Mouse (Mus musculus): ENCODE data around the gene Tlk1. TPM values are rescaled to one million over a fixed set of nuclear protein-coding genes. Genes with fewer than 3 reads are reported as not detected.

Tlk1 gene
- polyA plus RNA-seq, 1 experiment = 13.9 TPM

DNA sequence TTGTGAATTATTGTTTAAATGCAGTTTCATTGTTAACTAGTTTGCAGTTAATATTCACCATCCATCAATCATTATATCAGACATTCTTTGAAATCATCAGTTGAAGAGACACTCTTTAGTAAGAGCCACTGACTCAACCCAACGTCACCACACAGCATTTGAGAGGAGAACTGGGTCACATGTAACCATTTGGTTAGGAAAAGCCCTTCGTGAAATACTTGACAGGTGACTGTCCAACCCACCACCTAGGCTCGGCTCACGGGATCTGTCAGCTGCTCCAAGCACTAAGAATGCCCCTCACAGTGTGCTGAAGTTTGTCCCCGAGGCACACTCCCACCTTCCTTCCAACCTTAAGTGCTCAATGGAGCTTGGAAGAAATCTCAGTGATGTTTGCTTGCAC lies 37.4 kb upstream of the Tlk1 start:
- no peaks in the 10 kb centered on the region for H3K27me3 ChIP-seq (replicated peaks; ENCODE audit: control insufficient read depth, insufficient read depth, low read length)
- peak overlapping the region; percentile 89 for H3K27ac ChIP-seq (ENCODE audit: insufficient read depth, low read depth, low read length)
- peak; percentile 86 for DNase-seq
- no peak overlapping the region; the same call in 1 of the 2 replicates for H3K4me3 ChIP-seq (ENCODE audit: insufficient read depth, low read depth, low read length)
- 45% methylated on average over 5 of the region's 5 CpGs for WGBS
- TF ChIP-seq POLR2A (IDR thresholded peaks at IDR 0.05; ENCODE audit: low read depth, low read length) (no peak), CTCF (conservative IDR thresholded peaks at IDR 0.05; ENCODE audit: insufficient read depth, insufficient read length, low read depth, low read length) (no peak)
- peaks cover 4% of the 10 kb centered on the region; the same call in 1 of the 2 replicates for H3K4me1 ChIP-seq (ENCODE audit: control insufficient read depth, insufficient read depth, low read length)
- no peaks in the 10 kb centered on the region for H3K36me3 ChIP-seq (ENCODE audit: control insufficient read depth, insufficient read depth, low read length)

DNA sequence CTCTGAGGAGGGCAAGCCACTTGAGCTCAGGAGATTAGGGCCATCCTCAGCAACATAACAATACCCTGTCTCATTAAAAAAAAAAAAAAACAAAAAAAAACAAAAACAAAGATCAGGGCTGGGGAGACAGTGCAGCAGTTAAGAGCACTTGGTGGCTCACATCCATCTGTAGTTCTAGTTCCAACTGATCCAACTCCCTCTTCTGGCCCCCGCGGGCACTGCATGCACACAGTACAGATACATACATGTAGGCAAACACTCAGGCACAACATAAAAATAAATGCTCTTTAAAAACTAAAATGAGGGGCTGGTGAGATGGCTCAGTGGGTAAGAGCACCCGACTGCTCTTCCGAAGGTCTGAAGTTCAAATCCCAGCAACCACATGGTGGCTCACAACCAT lies 34.2 kb upstream of the Tlk1 start:
- Histone ChIP-seq H3K36me3 (ENCODE audit: control insufficient read depth, insufficient read depth, low read length) (no peaks in the 10 kb centered on the region), H3K27ac (ENCODE audit: insufficient read depth, low read depth, low read length) (no peak overlapping the region), H3K4me1 (ENCODE audit: control insufficient read depth, insufficient read depth, low read length) (peaks cover 4% of the 10 kb centered on the region; the same call in 1 of the 2 replicates), H3K27me3 (replicated peaks; ENCODE audit: control insufficient read depth, insufficient read depth, low read length) (no peaks in the 10 kb centered on the region), H3K4me3 (ENCODE audit: insufficient read depth, low read depth, low read length) (no peak overlapping the region)
- no peak for DNase-seq
- TF ChIP-seq POLR2A (IDR thresholded peaks at IDR 0.05; ENCODE audit: low read depth, low read length) = no peak
- TF ChIP-seq CTCF (conservative IDR thresholded peaks at IDR 0.05; ENCODE audit: insufficient read depth, insufficient read length, low read depth, low read length) = no peak
- WGBS = 98% methylated on average over 4 of the region's 4 CpGs

DNA sequence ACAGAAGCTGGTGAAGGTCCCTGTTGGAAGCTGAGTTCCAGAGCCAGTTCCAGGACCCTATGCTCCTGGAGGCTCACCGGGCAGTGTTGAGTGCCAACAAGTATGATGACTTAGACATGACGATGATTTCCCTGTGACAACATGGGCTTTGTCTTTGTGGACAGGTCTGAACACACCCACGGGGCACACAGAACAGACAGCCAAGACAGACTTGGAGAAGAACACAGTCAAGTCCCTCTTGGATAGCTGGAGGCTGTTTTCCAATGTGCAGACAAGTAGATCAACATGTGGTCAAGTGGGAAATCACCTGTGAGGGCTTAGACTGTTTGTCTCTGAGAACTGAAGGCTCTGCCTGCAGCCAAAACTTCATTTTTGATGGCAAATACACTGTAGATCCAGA lies 31.4 kb upstream of the Tlk1 start:
- H3K36me3 ChIP-seq (ENCODE audit: control insufficient read depth, insufficient read depth, low read length) = no peaks in the 10 kb centered on the region
- 90% methylated on average over 3 of the region's 3 CpGs for WGBS
- H3K4me3 ChIP-seq (ENCODE audit: insufficient read depth, low read depth, low read length) = no peak overlapping the region
- H3K27ac ChIP-seq (ENCODE audit: insufficient read depth, low read depth, low read length) = no peak overlapping the region
- no peaks in the 10 kb centered on the region for H3K27me3 ChIP-seq (replicated peaks; ENCODE audit: control insufficient read depth, insufficient read depth, low read length)
- no peaks in the 10 kb centered on the region for H3K4me1 ChIP-seq (ENCODE audit: control insufficient read depth, insufficient read depth, low read length)
- no peak for DNase-seq
- TF ChIP-seq CTCF (conservative IDR thresholded peaks at IDR 0.05; ENCODE audit: insufficient read depth, insufficient read length, low read depth, low read length) = no peak
- TF ChIP-seq POLR2A (IDR thresholded peaks at IDR 0.05; ENCODE audit: low read depth, low read length) = no peak

GRCm38 (mm10) chr2:70854231-70854888 lies 28.8 kb upstream of the Tlk1 start:
- no peak overlapping the region for H3K4me3 ChIP-seq (ENCODE audit: insufficient read depth, low read depth, low read length)
- no peaks in the 10 kb centered on the region for H3K27me3 ChIP-seq (replicated peaks; ENCODE audit: control insufficient read depth, insufficient read depth, low read length)
- DNase-seq = no peak
- WGBS = 93% methylated on average over 8 of the region's 8 CpGs
- no peaks in the 10 kb centered on the region for H3K4me1 ChIP-seq (ENCODE audit: control insufficient read depth, insufficient read depth, low read length)
- TF ChIP-seq CTCF (conservative IDR thresholded peaks at IDR 0.05; ENCODE audit: insufficient read depth, insufficient read length, low read depth, low read length) (no peak), POLR2A (IDR thresholded peaks at IDR 0.05; ENCODE audit: low read depth, low read length) (no peak)
- no peaks in the 10 kb centered on the region for H3K36me3 ChIP-seq (ENCODE audit: control insufficient read depth, insufficient read depth, low read length)
- no peak overlapping the region for H3K27ac ChIP-seq (ENCODE audit: insufficient read depth, low read depth, low read length)

DNA sequence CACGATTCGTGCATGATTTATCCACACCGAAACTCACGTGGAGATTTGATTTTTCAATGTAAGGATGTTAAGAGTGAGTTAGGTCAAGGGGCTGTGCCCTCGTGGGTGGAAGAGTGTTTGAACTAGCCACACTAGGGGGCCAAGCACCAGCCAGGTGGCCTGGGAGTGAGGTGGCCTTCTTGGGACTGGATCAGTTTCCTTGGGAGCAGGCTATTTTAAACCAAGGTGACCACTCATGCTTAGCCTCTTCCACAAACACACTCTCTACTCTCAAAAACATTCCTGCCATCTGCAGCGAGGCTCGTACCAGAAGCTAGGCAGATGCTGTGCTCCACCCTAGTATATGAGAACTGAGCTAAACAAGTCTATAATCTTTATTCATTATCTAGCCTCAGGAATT lies 27.8 kb upstream of the Tlk1 start:
- no peaks in the 10 kb centered on the region for H3K4me1 ChIP-seq (ENCODE audit: control insufficient read depth, insufficient read depth, low read length)
- H3K4me3 ChIP-seq (ENCODE audit: insufficient read depth, low read depth, low read length) = no peak overlapping the region
- no peaks in the 10 kb centered on the region for H3K36me3 ChIP-seq (ENCODE audit: control insufficient read depth, insufficient read depth, low read length)
- TF ChIP-seq POLR2A (IDR thresholded peaks at IDR 0.05; ENCODE audit: low read depth, low read length) (no peak), CTCF (conservative IDR thresholded peaks at IDR 0.05; ENCODE audit: insufficient read depth, insufficient read length, low read depth, low read length) (no peak)
- H3K27me3 ChIP-seq (replicated peaks; ENCODE audit: control insufficient read depth, insufficient read depth, low read length) = no peaks in the 10 kb centered on the region
- WGBS = 45% methylated on average over 7 of the region's 7 CpGs
- DNase-seq = no peak
- H3K27ac ChIP-seq (ENCODE audit: insufficient read depth, low read depth, low read length) = no peak overlapping the region

GRCm38 (mm10) chr2:70852796-70853221 lies 27.3 kb upstream of the Tlk1 start:
- no peak overlapping the region for H3K27ac ChIP-seq (ENCODE audit: insufficient read depth, low read depth, low read length)
- DNase-seq = no peak
- TF ChIP-seq POLR2A (IDR thresholded peaks at IDR 0.05; ENCODE audit: low read depth, low read length) (no peak), CTCF (conservative IDR thresholded peaks at IDR 0.05; ENCODE audit: insufficient read depth, insufficient read length, low read depth, low read length) (no peak)
- H3K27me3 ChIP-seq (replicated peaks; ENCODE audit: control insufficient read depth, insufficient read depth, low read length) = no peaks in the 10 kb centered on the region
- H3K4me3 ChIP-seq (ENCODE audit: insufficient read depth, low read depth, low read length) = no peak overlapping the region
- 46% methylated on average over 11 of the region's 11 CpGs for WGBS
- no peaks in the 10 kb centered on the region for H3K4me1 ChIP-seq (ENCODE audit: control insufficient read depth, insufficient read depth, low read length)
- H3K36me3 ChIP-seq (ENCODE audit: control insufficient read depth, insufficient read depth, low read length) = no peaks in the 10 kb centered on the region

GRCm38 (mm10) chr2:70852186-70852795 lies 26.8 kb upstream of the Tlk1 start:
- Histone ChIP-seq H3K27ac (ENCODE audit: insufficient read depth, low read depth, low read length) (no peak overlapping the region), H3K4me3 (ENCODE audit: insufficient read depth, low read depth, low read length) (no peak overlapping the region), H3K36me3 (ENCODE audit: control insufficient read depth, insufficient read depth, low read length) (no peaks in the 10 kb centered on the region), H3K27me3 (replicated peaks; ENCODE audit: control insufficient read depth, insufficient read depth, low read length) (no peaks in the 10 kb centered on the region), H3K4me1 (ENCODE audit: control insufficient read depth, insufficient read depth, low read length) (no peaks in the 10 kb centered on the region)
- TF ChIP-seq CTCF (conservative IDR thresholded peaks at IDR 0.05; ENCODE audit: insufficient read depth, insufficient read length, low read depth, low read length) (no peak), POLR2A (IDR thresholded peaks at IDR 0.05; ENCODE audit: low read depth, low read length) (no peak)
- DNase-seq = no peak
- WGBS = 59% methylated on average over 8 of the region's 8 CpGs
